Mouse (Mus musculus) heart, postnatal 36 days (tissue): ENCODE results near the gene Tnp1. TPM values are rescaled to one million over a fixed set of nuclear protein-coding genes. Genes with fewer than 3 reads are reported as not detected.

Experiments used
- DNase-seq, 2 experiments: peaks; one replicate each; pipeline ENCODE4 v3.0.0; 2021 to 2022
- intact Hi-C: fragments of 180-260 bp; cut with DNase I; formaldehyde crosslinking; loops from one replicate; pipeline ENCODE4 v1.15.1; 2025
- total RNA-seq, 2 experiments: library from RNA; stranded (reverse); gene quantifications; 2 replicates each; pipeline ENCODE4 v1.2.3; 2021

Tnp1 gene
- total RNA-seq, 2 experiments from 2014 or later = not detected

GRCm38 (mm10) chr1:73026157-73026556 is 10.4 kb upstream of the Tnp1 start:
- intact Hi-C loops = no loop called here
- DNase-seq = no peak

- intact Hi-C loops = loop anchor here (10.0 kb wide), 1 partner anchor 132 kb away; the partner anchor contains the start of gene Igfbp5
- DNase-seq = no peak
These were observed 8.9 kb downstream of the Tnp1 start for GRCm38 (mm10) chr1:73006847-73007246.

DNA sequence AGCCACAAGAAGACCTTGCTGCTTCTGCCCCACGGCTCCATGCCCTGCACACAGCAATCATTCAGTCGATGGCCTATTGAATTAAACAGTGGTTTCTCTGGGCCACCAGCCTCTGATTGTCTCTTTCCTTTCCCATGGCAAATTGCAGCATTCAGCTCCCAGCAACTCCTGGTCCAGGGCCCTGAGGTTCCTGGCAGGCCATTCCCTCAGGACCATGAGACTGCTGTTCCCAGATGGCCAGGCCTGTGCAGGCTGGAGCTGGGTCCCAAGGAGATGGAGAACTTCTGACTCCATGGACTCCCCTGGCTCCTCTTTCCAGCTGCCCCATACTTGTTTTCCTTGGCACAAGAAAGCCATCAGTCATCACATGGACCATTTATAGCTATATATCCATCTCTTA is 10.8 kb downstream of the Tnp1 start:
- intact Hi-C loops = loop anchor here (10.0 kb wide), 1 partner anchor 130 kb away; the partner anchor contains the start of gene Igfbp5
- DNase-seq = no peak

GRCm38 (mm10) chr1:73002637-73003036 is 13.1 kb downstream of the Tnp1 start:
- intact Hi-C loops = loop anchor here (10.0 kb wide), 1 partner anchor 128 kb away; the partner anchor contains the start of gene Igfbp5
- no peak for DNase-seq

- intact Hi-C loops = loop anchor here (10.0 kb wide), 1 partner anchor 127 kb away; the partner anchor contains the start of gene Igfbp5
- peak; percentile 34 to 46 for DNase-seq
These were observed 13.7 kb downstream of the Tnp1 start for GRCm38 (mm10) chr1:73001961-73002360.

DNA sequence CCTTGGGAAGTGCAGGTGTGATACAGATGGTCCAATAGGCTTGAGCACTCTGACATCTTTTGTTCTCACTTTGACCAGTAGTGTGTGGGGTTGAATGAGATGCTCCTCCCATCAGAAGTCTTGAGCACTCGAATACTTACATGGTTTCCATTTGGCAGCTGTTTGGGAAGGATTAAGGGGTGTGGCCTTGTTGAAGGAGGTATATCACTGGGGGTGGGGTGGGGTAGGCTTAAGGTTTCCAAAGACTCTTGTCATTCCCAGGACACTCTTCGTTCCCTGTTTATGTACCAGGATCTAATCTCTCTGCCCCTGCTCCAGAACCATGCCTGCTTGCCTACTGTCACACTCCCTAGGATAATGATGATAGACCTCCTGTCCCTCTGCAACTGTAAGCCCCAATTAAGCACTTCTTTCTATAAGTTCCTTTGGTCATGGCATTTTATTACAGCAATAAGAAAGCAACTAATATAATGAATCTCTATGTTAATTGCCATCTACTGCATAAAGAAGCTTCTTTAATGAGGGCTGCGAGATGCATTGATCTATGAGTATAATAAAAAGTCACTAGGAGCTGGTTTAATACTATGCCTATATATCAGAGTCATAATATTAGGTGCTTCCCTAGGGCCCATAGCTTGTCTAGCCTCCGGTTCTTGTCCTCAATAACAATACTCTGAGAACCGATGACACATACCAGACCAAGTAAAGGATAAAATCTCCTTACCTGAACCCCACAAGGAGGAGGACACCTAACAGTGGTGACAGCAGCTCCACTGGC is 20.8 kb downstream of the Tnp1 start:
- DNase-seq = no peak
- intact Hi-C loops = loop anchor here (5.0 kb wide), 1 partner anchor 68 kb away; no protein-coding TSS in a partner anchor

DNA sequence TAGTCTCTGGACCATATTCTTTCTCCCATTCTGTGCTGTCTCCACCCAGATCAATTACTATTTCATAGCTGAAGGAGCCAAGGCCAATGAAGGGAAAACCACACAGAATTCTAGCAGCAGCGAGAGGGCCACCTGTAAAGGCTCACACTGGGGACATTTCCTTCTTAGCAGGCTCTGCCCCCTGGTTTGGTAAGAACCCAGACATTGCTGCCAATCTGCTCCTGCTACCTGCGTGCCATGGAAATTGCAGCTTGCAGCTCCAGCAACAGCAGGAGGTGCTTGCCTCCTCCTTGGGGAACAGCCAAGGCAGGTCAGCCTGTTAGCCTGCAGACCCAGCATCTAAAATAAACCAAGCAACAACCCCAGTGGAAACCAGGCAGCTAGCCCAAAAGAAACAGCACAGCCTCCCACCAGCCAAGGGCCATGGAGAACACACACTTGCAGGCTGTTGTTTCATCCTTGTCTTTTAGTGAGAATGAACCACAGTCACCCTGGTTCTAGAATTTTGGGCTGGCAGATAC is 22.7 kb downstream of the Tnp1 start:
- intact Hi-C loops = loop anchor here (5.0 kb wide), 1 partner anchor 66 kb away; no protein-coding TSS in a partner anchor
- peak in 1 of 2 experiments; percentile 11 for DNase-seq

- intact Hi-C loops = loop anchor here (5.0 kb wide), 1 partner anchor 65 kb away; no protein-coding TSS in a partner anchor
- DNase-seq = no peak
These were observed 23.5 kb downstream of the Tnp1 start for GRCm38 (mm10) chr1:72992209-72992608.

DNA sequence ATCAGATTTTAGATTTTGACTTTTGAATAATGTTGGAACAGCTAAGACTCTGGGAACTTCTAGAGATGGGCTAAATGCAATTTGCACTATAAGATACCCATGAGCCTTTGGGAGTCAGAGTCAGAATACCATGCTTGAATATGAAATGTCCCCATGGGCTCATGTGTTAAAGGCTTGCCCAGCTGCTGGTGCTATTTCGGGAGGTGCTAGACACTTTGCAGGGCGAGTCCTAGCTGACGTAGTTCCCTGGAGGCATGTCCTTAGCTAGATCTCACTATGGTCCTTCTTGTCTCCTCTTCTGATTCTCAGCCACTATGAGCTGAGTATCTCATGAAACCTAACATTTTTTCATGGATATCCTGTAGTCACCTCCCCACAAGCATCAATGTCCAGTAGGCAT is 26.8 kb downstream of the Tnp1 start:
- DNase-seq = no peak
- intact Hi-C loops = no loop called here

DNA sequence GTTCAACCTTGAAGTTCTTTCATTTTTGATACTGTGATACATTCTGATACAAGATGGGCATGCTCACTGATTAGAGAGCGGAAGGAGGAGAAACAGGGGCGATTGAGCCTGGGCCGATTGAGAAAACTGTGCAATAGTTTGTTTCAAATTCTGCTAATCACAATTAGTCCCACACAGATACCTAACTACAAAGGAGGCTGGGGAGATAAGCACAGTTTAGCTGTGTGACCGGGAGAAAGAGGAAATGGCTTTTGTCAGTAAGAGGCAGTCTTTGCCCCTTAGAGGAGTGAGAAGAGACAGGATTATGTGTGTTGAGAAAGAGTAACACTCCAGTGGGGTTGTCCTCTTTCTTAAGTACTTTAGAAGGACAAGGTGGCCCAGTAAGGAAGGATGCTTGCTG is 29.0 kb downstream of the Tnp1 start:
- intact Hi-C loops = no loop called here
- no peak for DNase-seq

GRCm38 (mm10) chr1:72978956-72979355 is 36.8 kb downstream of the Tnp1 start:
- no peak for DNase-seq
- intact Hi-C loops = loop anchor here (5.0 kb wide), 1 partner anchor 58 kb away; no protein-coding TSS in a partner anchor

DNA sequence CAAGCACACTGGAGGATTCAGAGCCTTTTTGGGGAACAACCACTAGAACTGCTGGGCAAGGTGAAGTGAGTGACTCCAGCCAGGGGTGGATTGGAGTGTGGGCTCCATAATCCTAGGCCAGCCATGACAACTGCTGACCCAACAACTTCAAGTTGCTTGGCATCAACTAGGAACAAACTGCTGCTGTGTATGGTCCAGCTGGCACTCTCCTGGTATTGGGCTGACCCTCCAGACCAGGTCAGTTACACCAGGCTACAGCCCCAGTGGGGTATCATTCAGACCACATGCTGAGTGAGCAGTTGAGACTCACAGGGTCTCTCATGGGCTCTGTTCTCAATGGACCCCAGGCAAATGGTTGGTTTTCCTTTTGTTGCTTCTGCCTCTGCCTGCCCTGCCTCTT is 41.5 kb downstream of the Tnp1 start:
- intact Hi-C loops = no loop called here
- DNase-seq = no peak

GRCm38 (mm10) chr1:72970461-72970860 is 45.2 kb downstream of the Tnp1 start:
- intact Hi-C loops = no loop called here

DNA sequence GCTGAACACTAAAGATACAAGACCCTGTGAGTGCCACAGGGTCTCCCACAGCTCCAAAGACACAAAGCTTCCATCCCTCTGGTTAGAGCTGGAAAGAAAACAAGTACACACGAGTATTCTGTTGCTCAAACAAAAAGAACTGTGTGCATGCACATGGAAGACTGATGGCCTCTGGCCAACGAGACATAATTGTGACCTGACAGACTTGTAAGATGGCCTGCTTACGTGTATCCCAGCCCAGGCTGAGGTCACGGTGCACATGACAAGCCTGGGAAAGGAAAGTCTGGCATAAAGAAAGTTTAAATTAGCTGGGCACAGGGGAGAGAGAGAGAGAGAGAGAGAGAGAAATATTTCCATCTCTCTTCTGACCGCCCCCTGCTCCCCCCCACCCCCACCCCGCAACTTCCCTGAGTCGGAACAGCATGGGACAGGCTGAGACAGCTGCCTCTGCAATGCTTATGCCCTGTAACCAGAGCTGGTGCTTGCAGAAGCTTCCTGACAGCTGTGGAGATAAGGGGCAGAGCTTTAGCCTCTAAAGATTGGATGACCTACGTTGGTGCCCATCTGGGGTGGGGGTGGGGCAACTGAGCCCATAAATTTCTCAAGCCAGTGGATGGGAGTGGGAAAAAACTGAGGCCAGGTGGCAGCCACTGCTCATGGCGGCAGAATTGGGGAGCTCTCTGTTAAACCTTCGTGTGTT is 46.4 kb downstream of the Tnp1 start:
- no peak for DNase-seq
- intact Hi-C loops = no loop called here

More at GRCm38 (mm10) chr1:72970461-72970860, 45.2 kb downstream of the Tnp1 start:
- peak; percentile 26 to 27 for DNase-seq

GRCm38 (mm10) chr1:72966423-72966822 is 49.3 kb downstream of the Tnp1 start:
- intact Hi-C loops = no loop called here
- DNase-seq = no peak

Other genes with a start within 250 kb of the Tnp1 start
- under 1 TPM in 1 of 2 experiments, not detected in 1; 0.22 TPM for gene Igfbp2, start 191.4 kb downstream of the Tnp1 start, total RNA-seq
- gene Igfbp5, start 141.0 kb downstream of the Tnp1 start, total RNA-seq = 100 to 1,000 TPM in 1 of 2 experiments, 10 to 100 TPM in 1; 95.6 to 123 TPM